Mouse (Mus musculus) 3134 (cell line): Measurements from ENCODE around the gene Bach1.

Experiments
- DNase-seq: peaks from one replicate; pipeline ENCODE4 v3.0.0-alpha.2; 2011; ENCODE audit warnings: low spot score; ENCODE audit not compliant: insufficient read length; ENCODE audit errors: extremely low read depth

Bach1 gene

DNA sequence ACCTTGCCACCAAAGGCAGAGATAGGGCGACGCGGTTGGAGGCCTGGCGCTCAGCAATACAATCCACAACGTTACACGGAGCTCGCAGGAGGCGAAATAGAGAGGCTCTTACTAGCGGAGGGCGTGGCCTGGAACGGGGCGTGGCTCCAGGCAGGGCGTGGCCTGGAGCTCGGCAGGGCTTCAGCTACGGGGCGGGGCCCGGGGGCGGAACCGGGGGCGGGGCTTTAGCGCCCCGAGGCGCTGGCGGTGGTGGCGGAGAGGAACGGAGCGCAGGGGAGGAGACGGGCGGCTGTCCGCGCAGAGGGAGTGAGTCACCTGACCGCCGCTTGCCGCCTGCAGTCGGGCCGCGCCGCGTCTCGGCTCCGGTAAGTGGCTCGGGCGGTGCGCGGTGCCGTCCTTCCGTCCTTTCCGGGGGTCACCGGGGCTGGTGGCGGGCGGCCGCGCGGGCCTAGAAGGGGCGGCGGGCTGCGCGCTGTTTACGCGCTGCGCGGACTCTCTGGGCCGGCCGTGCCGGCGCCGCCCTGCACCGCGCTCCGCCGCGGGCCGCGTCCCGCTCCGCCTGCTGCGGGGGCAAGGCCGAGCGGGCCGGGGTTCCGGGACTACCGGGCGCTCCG lies at the start of gene Bach1:
Bach1 (plus strand) TSS at position 254 of the 614 bp plus-strand sequence.
- peak; percentile 91 for DNase-seq

DNA sequence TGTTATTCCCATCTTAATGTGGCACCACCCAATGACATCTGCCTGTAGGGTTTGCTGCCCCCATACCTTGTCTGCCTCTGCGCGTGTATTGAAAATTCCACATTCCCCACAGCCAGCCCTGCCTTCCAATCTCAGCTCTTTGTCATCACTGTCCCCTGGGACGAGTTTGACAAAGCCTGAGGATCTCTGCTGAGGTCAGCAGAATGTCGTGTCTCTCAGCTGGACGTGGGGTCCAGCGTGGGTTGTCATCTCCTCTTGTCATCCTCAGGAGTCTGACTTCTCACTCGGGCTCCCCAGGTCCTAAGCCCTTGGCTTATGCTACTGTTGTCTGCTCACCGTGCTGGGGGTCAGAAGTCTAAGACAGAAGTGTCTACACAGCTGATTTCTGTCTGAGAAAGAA lies 46.4 kb upstream of the Bach1 start:
- DNase-seq, result no peak

DNA sequence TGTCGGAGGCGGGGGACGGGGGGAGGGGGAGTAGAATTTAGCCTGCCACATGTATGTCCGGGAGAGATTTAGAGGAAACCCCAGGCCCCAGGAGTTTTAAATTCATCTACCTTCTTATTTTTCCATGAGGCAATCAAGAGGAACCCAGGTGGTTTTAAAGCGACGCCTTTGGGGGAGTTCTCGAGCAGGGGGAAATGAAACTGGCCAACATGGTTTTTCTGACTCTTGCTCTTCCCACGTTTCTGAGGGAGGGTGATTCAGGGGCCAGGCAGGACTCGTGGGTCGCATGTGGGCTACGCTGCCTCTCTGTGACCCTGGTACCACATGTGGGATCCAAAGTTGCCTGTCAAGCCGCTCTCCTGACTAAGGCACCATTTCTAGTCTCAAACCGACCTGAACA lies 45.8 kb upstream of the Bach1 start:
- DNase-seq, result no peak

- DNase-seq, result no peak
Measured at GRCm38 (mm10) chr16:87654016-87654575, 44.6 kb upstream of the Bach1 start.

GRCm38 (mm10) chr16:87655005-87655404 lies 43.7 kb upstream of the Bach1 start:
- DNase-seq, result peak; percentile 27

- no peak for DNase-seq
Measured at GRCm38 (mm10) chr16:87655579-87655978, 43.2 kb upstream of the Bach1 start.

GRCm38 (mm10) chr16:87656771-87657170 lies 42.0 kb upstream of the Bach1 start:
- no peak for DNase-seq

- DNase-seq, result no peak
Measured at GRCm38 (mm10) chr16:87657291-87657690, 41.5 kb upstream of the Bach1 start.

- no peak for DNase-seq
Measured at GRCm38 (mm10) chr16:87661024-87661471, 37.7 kb upstream of the Bach1 start.

DNA sequence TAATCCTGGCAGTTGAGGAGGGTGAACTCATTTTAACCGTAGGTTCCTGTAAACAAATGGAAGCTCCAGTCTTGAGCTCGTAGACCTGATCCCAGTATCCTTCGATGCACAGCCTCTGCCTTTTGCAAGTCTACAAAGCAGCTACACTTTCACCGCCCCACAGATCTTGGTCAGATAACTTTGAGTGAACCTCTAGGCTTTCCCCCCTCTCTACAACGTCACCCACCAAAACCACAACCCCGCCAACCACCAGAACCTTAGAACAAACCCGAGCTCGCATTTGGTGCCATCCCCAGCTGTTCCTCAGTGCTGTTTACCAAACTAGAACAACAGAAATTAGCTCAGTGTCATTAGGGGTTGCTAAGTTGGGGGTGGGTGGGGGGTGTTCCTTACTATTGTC lies 37.1 kb upstream of the Bach1 start:
- no peak for DNase-seq

DNA sequence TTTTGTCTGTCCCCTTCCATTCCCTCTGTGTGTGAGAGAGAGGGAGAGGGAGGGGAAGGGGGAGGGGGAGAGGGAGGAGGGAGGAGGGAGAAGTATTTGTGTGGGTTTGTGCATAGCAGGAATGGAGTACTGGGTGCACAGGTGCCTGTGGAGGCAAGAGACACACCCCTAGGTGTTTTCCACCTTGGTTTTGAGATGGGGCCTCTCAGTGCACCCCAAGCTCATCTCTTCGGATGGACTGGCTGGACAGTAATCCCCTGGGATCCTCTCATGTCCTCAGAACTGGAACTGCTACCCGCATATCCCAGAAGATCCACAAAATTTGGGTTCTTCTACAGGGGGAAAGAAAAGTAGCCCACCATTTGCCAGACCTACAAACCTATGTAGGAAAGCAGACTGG lies 36.2 kb upstream of the Bach1 start:
- no peak for DNase-seq

DNA sequence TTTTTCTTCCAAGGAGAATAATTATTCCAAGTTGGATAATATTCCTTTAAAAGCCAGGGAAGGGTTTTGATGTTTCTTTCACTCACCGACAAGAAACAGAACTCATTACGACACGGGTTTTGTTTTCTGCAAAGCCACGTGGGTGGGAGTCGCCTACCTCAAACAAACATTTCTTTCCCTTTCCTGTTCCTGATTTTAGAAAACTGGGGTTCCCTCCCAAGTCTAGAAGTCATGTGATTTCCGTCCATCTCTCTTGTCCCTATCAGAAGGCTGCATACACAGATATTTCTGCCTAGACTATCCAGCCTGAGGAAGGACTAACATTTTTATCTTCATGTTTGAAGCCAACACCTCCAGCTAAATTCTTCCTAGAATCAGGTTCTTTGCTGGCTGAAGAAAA lies 34.9 kb upstream of the Bach1 start:
- no peak for DNase-seq

GRCm38 (mm10) chr16:87665246-87665645 lies 33.5 kb upstream of the Bach1 start:
- DNase-seq, result no peak

DNA sequence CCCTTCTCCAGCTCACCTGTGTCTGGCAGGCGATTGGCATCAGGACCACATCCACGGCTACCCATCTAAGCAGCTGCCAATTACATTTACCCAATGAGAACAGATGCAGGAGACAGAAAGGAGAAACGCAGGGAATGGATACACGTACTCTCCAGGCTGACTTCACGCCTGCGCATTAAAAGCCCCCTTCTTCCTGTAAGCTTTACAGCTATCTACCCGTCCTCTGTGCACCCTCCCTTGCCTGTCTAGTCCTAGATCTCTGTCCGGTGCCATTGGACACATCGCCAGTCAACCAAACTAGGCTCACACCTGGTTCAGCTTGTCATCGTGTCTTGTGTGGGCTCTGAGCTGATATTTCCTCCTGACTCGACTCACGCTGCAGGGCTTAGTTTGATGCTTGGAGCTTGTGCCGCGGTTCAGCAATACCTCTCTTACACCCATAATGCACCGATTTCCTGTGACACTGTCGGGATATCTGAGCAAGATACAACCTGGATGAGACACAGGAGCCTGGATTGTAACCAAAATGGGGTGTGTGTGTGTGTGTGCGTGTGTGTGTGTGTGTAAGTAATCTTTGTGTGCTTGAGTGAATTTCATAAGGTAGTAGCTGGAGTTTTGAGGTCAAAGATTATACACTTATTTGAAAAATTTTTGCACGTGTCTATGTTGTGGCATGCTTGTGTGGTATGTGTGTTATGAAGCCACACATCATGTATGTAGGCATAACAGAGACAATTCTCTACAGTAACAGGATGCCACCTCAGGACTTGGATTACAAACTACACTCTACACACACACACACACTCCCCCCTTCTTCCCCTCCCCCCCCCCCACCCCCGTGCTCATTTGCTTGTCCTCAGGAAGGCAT lies 32.8 kb upstream of the Bach1 start:
- DNase-seq, result no peak

DNA sequence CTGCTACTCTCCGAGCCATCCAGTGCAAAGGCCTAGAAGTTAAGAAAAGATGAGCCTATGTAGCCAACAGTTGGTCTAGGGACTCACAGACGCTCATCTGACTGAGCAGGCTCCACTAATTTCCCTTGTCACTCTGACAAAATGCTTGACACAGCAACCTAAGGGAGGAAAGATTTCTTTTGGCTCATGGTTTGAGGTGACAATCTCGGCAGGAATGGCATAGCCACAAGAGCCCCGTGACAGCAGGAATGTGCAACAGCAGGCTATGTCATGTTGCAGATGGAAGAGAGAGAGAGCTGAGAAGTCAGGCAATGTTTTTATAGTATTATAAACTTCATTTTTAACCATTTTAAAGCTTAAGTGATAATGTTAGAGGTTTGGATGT lies 32.1 kb upstream of the Bach1 start:
- no peak for DNase-seq

GRCm38 (mm10) chr16:87668002-87668401 lies 30.7 kb upstream of the Bach1 start:
- DNase-seq, result no peak

DNA sequence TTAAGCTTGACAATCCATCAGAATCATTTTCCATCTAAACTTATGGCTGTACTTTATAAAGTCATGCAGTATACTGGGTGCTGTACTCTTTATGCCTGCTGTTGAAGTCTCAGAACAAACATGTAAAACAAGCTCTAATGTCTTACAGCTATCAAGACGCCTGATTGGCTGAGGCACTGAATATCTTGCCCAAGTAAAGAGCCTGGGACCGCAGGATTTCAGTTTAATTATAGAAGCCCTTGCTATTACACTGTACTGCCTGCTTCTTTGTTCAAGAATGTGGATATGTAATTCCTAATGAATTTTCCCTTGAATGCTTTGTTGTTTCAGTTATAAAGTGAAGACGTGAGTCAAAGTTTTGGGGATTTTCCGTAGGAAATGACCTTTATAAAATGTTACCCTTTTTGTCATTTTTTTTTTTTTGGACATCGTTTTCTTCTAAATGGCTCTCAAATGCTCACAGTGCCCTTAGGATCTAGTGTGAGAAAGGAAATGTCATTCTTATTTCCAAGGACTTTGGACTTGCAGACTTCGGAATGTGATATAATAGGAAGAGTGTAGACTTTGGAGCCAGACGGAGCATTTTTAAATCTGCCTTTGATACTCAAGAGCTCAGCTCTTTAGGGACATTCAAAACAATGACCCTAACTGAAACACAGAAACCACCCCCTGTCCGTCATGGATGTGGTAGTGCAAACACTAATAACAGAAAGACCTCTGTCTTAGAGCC lies 28.5 kb upstream of the Bach1 start:
- DNase-seq, result no peak

DNA sequence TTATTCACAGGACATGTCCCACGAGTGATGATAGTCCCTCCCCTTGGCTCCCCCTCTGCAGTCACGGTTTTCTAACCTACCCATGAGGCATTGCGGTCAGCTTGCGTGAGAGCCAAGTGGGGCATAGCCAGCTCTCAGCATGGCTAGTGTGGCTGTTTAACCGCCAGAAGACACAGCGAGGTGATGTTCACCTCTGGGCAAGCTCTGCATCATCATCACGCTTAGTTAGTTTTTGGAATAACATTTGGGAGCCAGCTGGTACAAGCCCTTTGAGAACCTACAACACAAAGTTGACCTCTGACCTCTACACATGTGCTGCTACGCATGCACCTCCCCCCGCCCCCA lies 28.0 kb upstream of the Bach1 start:
- DNase-seq, result no peak

DNA sequence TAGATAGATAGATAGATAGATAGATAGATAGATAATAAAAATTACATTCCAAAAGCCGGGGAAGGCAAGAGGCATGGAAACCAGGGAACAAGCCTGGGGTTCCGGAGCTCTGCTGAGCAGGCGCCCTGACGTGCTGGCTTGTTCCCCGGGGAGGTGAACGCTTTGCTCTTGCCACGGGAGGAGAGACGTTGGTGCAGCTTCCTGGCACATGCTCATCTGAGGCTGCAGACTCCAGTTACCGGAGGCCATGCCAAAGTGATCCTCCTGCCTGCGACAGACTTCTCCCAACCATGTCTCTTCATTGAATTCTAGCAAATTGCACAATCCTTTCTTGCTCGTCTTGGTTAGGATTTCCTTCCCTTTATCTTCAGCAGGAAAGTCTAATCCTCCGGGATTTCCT lies 27.4 kb upstream of the Bach1 start:
- no peak for DNase-seq

- DNase-seq, result no peak
Measured at GRCm38 (mm10) chr16:87673155-87673554, 25.6 kb upstream of the Bach1 start.

DNA sequence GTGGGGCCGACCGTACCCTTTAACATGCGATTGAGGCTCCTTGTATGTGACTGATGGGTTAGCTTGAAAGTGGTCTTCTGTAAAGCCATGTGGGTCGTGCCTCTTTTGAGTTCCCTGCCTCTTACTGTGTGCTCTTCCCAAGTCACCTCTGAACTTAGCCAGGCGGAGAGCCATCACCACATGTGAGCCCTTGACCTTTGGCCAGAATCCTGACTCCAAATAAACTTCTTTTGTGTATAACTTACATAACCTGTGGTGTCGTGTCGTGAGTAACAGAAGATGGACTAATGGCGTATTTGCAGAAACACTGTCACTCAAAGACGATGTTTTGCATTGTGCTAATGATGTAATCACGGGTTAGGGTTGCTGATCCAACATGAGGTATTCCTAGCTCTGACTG lies 22.6 kb upstream of the Bach1 start:
- DNase-seq, result no peak
